Mouse (Mus musculus) bone marrow macrophage, adult 2 months (primary cell): ENCODE measurements around the gene Zfp518a.

Source experiments
- CTCF ChIP-seq: IDR thresholded peaks from 2 replicates; pipeline ENCODE4 v1.5.1; 2012; ENCODE audit warnings: low read depth, mild to moderate bottlenecking, low read length, moderate library complexity
- POLR2A ChIP-seq: IDR thresholded peaks from 2 replicates; pipeline ENCODE4 v1.6.1; 2012; ENCODE audit warnings: mild to moderate bottlenecking, low read depth, low read length, borderline replicate concordance

GRCm38 (mm10) chr19:40894071-40894506 lies 416 bp upstream of the Zfp518a start:
- TF ChIP-seq CTCF, result no peak
- no peak for TF ChIP-seq POLR2A
